Mouse (Mus musculus): Measurements from ENCODE around the gene Rhov. TPM values are rescaled to one million over a fixed set of nuclear protein-coding genes. Genes with fewer than 3 reads are reported as not detected.

The Rhov gene
- 0.44 and 0.58 TPM in 2 replicates for polyA plus RNA-seq (2016; fragmentation: Nextera tagmentation; extraction: Ambion mirVana)

DNA sequence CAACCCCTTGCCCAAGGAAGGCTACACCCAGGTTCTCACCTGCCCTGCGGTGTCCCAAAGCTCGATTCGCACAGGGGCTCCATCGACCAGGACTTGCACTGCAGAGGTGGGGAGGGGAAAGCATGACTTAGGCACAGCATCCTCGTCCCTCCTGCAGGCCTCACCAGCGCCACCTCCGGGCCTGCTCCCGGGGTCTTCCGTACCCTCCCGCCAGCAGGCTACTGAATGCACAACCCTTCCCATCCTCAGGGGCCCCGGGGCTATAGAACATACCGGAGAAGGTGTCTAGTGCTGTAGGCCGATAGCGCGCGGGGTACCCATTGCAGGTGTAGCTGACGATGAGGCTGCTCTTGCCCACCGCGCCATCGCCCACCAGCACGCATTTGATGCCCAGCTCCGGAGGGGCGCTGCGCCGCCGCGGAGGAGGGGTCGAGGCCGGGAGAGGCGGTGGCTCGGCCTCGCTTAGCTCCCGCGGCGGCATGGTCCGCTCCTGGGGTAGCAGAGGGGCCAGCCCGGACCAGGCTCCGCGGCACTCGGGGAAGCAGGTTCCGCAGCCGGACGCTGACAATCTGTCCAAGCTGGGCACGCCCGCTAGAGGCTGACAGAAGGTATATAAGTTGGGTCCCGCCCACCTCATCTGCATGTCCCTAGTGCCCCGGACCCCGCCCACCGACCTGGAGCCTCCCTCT lies at the start of gene Rhov:
TSS of gene Rhov (minus strand) at position 630 of the 689 bp plus-strand sequence.
- WGBS, result under 1% methylated on average over 49 of the region's 49 CpGs
- Histone ChIP-seq H3K9me3 (no peaks in the 10 kb centered on the region), H3K36me3 (replicated peaks) (no peaks in the 10 kb centered on the region), H3K4me3 (peak within 1 kb of the TSS; percentile 76), H3K4me1 (peaks cover 10% of the 10 kb centered on the region), H3K27me3 (ENCODE audit: poor library complexity, severe bottlenecking) (peaks cover 28% of the 10 kb centered on the region), H3K27ac (peak within 1 kb of the TSS; percentile 72)
- peak; percentile 69 for DNase-seq (ENCODE audit: extremely low spot score, low spot score)

DNA sequence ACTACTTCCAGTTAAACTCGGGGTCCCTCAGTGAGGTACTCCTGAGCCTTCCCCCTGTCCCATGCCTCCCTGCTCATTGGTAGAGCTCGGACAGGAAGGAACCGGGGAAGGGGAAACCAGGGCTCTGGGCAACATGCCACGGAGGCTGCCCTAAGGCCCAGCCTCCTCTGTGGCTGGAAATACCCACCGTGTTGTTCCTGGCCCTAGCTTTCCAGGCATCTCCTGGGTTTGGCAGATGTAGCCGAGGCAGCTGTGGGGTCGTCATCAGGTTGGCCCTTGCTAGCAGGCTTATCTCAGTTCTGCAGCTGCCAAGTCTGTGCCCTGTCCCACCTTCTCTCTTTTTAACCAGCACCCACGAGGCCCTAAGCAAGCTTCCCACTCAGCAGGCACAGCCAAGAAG lies 49.5 kb upstream of the Rhov start:
- peaks cover 4% of the 10 kb centered on the region; the same call in 1 of the 2 replicates for H3K9me3 ChIP-seq
- peaks cover 99% of the 10 kb centered on the region for H3K27me3 ChIP-seq (ENCODE audit: poor library complexity, severe bottlenecking)
- WGBS, result 77% methylated on average over 8 of the region's 8 CpGs
- no peak overlapping the region for H3K27ac ChIP-seq
- no peak overlapping the region for H3K4me3 ChIP-seq
- peaks cover 47% of the 10 kb centered on the region for H3K4me1 ChIP-seq
- no peaks in the 10 kb centered on the region for H3K36me3 ChIP-seq (replicated peaks)
- DNase-seq (ENCODE audit: extremely low spot score, low spot score), result no peak

- H3K27ac ChIP-seq, result no peak overlapping the region
- no peaks in the 10 kb centered on the region for H3K36me3 ChIP-seq (replicated peaks)
- H3K27me3 ChIP-seq (ENCODE audit: poor library complexity, severe bottlenecking), result peaks cover 99% of the 10 kb centered on the region
- H3K4me1 ChIP-seq, result peaks cover 46% of the 10 kb centered on the region
- WGBS, result 76% methylated on average over 3 of the region's 3 CpGs
- H3K9me3 ChIP-seq, result peaks cover 4% of the 10 kb centered on the region; the same call in 1 of the 2 replicates
- DNase-seq (ENCODE audit: extremely low spot score, low spot score), result no peak
- no peak overlapping the region for H3K4me3 ChIP-seq
Measured at GRCm38 (mm10) chr2:119318043-119318710, 47.1 kb upstream of the Rhov start.

DNA sequence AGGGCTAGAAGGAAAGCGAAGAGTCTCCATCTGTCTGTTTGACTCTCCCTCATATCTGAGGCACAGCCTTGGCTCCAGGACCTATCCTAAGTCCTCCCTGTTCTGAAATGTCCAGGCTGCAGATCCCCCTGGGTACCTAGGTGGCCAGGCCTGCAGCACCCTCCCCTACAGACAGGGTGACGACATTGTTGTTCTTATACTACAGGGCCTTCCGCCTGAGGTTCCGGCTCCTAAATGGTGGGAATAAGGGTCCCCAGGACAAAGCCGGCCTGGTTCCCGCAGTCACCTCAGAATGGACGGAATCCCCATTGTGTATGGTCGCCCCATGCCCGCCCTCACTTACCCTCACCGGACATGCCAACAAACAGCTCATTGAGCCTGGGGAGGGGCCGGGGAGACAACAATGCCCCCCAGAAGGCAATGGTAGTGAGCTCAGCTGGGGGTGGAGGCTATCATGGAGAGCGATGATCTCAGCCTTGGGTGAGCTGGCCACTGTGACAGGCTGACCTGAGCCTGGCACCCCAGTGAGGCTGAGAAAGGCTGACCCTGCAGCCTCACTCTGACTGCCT lies 43.8 kb upstream of the Rhov start:
- no peak for DNase-seq (ENCODE audit: extremely low spot score, low spot score)
- Histone ChIP-seq H3K36me3 (replicated peaks) (no peaks in the 10 kb centered on the region), H3K9me3 (peaks cover 4% of the 10 kb centered on the region; the same call in 1 of the 2 replicates), H3K4me1 (peaks cover 50% of the 10 kb centered on the region), H3K4me3 (no peak overlapping the region), H3K27me3 (ENCODE audit: poor library complexity, severe bottlenecking) (peaks cover 94% of the 10 kb centered on the region), H3K27ac (peak overlapping the region; percentile 44; the same call in 1 of the 2 replicates)
- 58% methylated on average over 12 of the region's 12 CpGs for WGBS

GRCm38 (mm10) chr2:119313780-119314479 lies 42.9 kb upstream of the Rhov start:
- no peak overlapping the region for H3K4me3 ChIP-seq
- no peak for DNase-seq (ENCODE audit: extremely low spot score, low spot score)
- peaks cover 50% of the 10 kb centered on the region for H3K4me1 ChIP-seq
- WGBS, result 21% methylated on average over 10 of the region's 10 CpGs
- H3K27me3 ChIP-seq (ENCODE audit: poor library complexity, severe bottlenecking), result peaks cover 85% of the 10 kb centered on the region
- H3K9me3 ChIP-seq, result peaks cover 4% of the 10 kb centered on the region; the same call in 1 of the 2 replicates
- no peaks in the 10 kb centered on the region for H3K36me3 ChIP-seq (replicated peaks)
- peak overlapping the region; percentile 51 for H3K27ac ChIP-seq

- Histone ChIP-seq H3K9me3 (peaks cover 4% of the 10 kb centered on the region; the same call in 1 of the 2 replicates), H3K36me3 (replicated peaks) (no peaks in the 10 kb centered on the region), H3K27ac (peak overlapping the region; percentile 56; the same call in 1 of the 2 replicates), H3K4me1 (peaks cover 50% of the 10 kb centered on the region), H3K27me3 (ENCODE audit: poor library complexity, severe bottlenecking) (peaks cover 71% of the 10 kb centered on the region), H3K4me3 (no peak overlapping the region)
- WGBS, result 35% methylated on average over 2 of the region's 2 CpGs
- no peak for DNase-seq (ENCODE audit: extremely low spot score, low spot score)
Measured at GRCm38 (mm10) chr2:119312380-119312958, 41.4 kb upstream of the Rhov start.

GRCm38 (mm10) chr2:119311544-119311943 lies 40.5 kb upstream of the Rhov start:
- WGBS, result 48% methylated on average over 12 of the region's 12 CpGs
- peaks cover 61% of the 10 kb centered on the region for H3K27me3 ChIP-seq (ENCODE audit: poor library complexity, severe bottlenecking)

DNA sequence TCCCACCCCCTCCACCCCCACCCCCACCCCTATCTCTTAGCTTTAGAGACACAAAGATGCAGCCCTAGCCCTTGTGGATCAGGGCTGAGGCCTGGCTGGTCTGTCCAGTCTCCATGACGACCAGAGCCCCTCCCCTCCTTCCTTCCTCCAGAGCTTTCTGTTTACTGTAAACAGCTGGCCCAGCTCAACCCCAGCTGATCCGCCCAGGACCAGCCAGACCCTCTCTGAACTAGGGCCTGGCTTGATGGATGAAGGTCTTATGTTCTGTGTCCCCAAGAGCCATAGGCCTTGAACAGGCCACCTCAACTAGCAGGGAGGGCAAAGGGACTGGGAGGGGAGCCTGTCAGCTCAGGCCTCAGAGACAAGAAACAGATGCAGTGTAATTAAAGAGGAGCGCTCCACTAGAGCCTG lies 33.7 kb upstream of the Rhov start:
- 0 out of 2 replicates have a peak, but pooled peaks cover 4% of the 10 kb centered on the region for H3K27me3 ChIP-seq (ENCODE audit: poor library complexity, severe bottlenecking)
- WGBS, result 28% methylated on average over 3 of the region's 3 CpGs
- H3K4me3 ChIP-seq, result no peak overlapping the region
- peaks cover 40% of the 10 kb centered on the region for H3K4me1 ChIP-seq
- no peaks in the 10 kb centered on the region for H3K9me3 ChIP-seq
- DNase-seq (ENCODE audit: extremely low spot score, low spot score), result no peak
- H3K36me3 ChIP-seq (replicated peaks), result no peaks in the 10 kb centered on the region; the same call in none of the 2 replicates
- H3K27ac ChIP-seq, result 0 out of 2 replicates have a peak overlapping the region, but pooled peaks have one; percentile 22

More at GRCm38 (mm10) chr2:119311544-119311943, 40.5 kb upstream of the Rhov start:
- no peak for DNase-seq (ENCODE audit: extremely low spot score, low spot score)
- Histone ChIP-seq H3K36me3 (replicated peaks) (no peaks in the 10 kb centered on the region), H3K27ac (peak overlapping the region; percentile 56), H3K4me1 (peaks cover 50% of the 10 kb centered on the region), H3K4me3 (no peak overlapping the region), H3K9me3 (peaks cover 4% of the 10 kb centered on the region; the same call in 1 of the 2 replicates)

DNA sequence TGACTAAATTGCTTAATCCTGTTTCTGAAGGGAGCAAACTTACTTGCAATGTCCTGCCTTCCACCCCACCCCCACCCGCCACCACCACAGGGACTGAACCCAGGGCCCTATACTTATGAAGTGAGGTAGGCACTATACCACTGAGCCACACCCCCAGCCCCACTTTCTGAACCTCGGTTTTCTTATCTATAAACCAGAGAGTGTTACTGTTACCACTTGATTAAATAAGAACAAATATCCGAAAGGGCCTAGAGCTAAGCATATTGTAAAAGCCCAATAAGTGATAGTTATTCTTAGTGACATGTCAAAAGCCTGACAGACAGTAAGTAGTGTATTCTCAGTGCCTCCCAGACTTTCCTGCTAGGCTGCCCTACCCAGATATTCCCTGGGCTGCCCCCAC lies 33.3 kb upstream of the Rhov start:
- H3K36me3 ChIP-seq (replicated peaks), result peaks cover 3% of the 10 kb centered on the region
- 0 out of 2 replicates have a peak overlapping the region, but pooled peaks have one; percentile 22 for H3K27ac ChIP-seq
- H3K27me3 ChIP-seq (ENCODE audit: poor library complexity, severe bottlenecking), result 0 out of 2 replicates have a peak, but pooled peaks cover 4% of the 10 kb centered on the region
- no peak for DNase-seq (ENCODE audit: extremely low spot score, low spot score)
- WGBS, result 58% methylated on average over 3 of the region's 3 CpGs
- H3K4me1 ChIP-seq, result peaks cover 42% of the 10 kb centered on the region
- H3K9me3 ChIP-seq, result no peaks in the 10 kb centered on the region
- no peak overlapping the region for H3K4me3 ChIP-seq

GRCm38 (mm10) chr2:119302876-119303275 lies 31.8 kb upstream of the Rhov start:
- 78% methylated on average over 6 of the region's 6 CpGs for WGBS

DNA sequence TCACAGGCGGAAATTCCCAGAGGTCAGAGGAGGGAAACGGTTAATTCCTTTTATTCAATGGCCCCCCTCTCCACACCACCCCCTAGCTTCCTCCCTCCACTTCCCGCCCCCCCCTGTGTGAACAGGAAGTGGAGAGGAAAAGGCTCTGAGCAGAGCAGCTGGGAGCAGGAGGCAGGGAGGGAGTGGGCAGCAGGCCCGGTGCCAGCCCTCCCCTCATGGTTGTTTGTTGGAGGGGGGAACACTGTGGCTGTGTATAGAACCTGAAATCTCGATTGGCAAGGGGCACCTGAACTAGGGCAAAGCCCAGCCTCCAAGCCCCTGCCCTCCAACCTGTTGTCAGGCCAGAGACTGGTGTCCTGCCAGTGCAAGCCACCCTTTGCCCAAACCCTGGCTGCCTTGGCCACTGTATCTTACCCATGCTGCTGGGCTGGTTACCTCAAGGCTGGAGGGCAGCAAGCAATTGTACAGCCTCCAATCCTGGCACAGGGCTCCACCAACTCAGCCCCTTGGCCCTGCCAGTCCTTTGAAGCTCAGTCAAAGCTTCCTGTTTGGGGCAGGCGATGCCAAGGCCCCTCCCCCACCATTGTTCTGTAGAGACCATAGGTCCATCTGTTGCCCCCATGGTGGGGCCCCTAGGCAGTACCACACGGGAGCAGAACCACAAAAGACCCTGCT lies 29.9 kb upstream of the Rhov start:
- WGBS, result 44% methylated on average over 7 of the region's 7 CpGs
- H3K9me3 ChIP-seq, result no peaks in the 10 kb centered on the region
- peak overlapping the region; percentile 76 for H3K27ac ChIP-seq
- 0 out of 2 replicates have a peak, but pooled peaks cover 4% of the 10 kb centered on the region for H3K27me3 ChIP-seq (ENCODE audit: poor library complexity, severe bottlenecking)
- H3K36me3 ChIP-seq (replicated peaks), result peaks cover 35% of the 10 kb centered on the region
- H3K4me3 ChIP-seq, result peak overlapping the region; percentile 25; the same call in 1 of the 2 replicates
- DNase-seq (ENCODE audit: extremely low spot score, low spot score), result no peak
- peaks cover 38% of the 10 kb centered on the region for H3K4me1 ChIP-seq

More at GRCm38 (mm10) chr2:119302876-119303275, 31.8 kb upstream of the Rhov start:
- no peaks in the 10 kb centered on the region for H3K9me3 ChIP-seq
- H3K36me3 ChIP-seq (replicated peaks), result peaks cover 18% of the 10 kb centered on the region
- H3K4me3 ChIP-seq, result no peak overlapping the region
- H3K27ac ChIP-seq, result no peak overlapping the region
- H3K27me3 ChIP-seq (ENCODE audit: poor library complexity, severe bottlenecking), result 0 out of 2 replicates have a peak, but pooled peaks cover 4% of the 10 kb centered on the region
- H3K4me1 ChIP-seq, result peaks cover 42% of the 10 kb centered on the region
- DNase-seq (ENCODE audit: extremely low spot score, low spot score), result no peak

Measured in forebrain, embryonic 10.5 days (tissue).